Mouse (Mus musculus) Patski (cell line): ENCODE results near the gene Ppp1r12c. TPM values are rescaled to one million over a fixed set of nuclear protein-coding genes. Genes with fewer than 3 reads are reported as not detected.
A peak's percentile ranks its signal among the peaks of the same experiment; 100 is the strongest.

Source experiments
- ATAC-seq: fragments of 100-300 bp; one replicate; pipeline ENCODE4 v1.8.0; 2021
- CTCF ChIA-PET: fragments of 350-600 bp; sonication (Branson Sonifier 250); formaldehyde crosslinking; loops from one replicate; lab custom pipeline; 2022; ENCODE audit warnings: inconsistent platforms; lab: Charles Lee
- POLR2A ChIA-PET: fragments of 350-600 bp; sonication (Branson Sonifier 250); formaldehyde crosslinking; loops from one replicate; lab custom pipeline; 2022; ENCODE audit warnings: antibody characterized with exemption, inconsistent platforms; lab: Charles Lee
- DNase-seq: peaks from one replicate; pipeline ENCODE4 v3.0.0-alpha.2; 2011; ENCODE audit warnings: low read depth, low spot score
- H3K27me3 ChIP-seq: fragments of 371-371 bp; one replicate; pipeline ENCODE4 v1.5.1; 2021
- CTCF ChIP-seq: fragments of 100-300 bp; IDR thresholded peaks from one replicate; pipeline ENCODE4 v1.5.1; 2021
- in situ Hi-C: fragments of 300-500 bp; cut with MboI; formaldehyde crosslinking; loops from 3 replicates; pipeline ENCODE4 v1.11.1; 2018; ENCODE audit warnings: low pct_unique_long_range_greater_than_20kb, mixed read lengths
- polyA plus RNA-seq: library from polyadenylated mRNA; unstranded; gene quantifications from one replicate; pipeline ENCODE4 v1.2.3, GENCODE M21; 2021

Gene Ppp1r12c
- polyA plus RNA-seq, 1 experiment from 2014 or later, result 85.2 TPM

- in situ Hi-C loops, result no loop called here
- POLR2A ChIA-PET, result no interaction called here
These were observed 33.7 kb downstream of the Ppp1r12c start for GRCm38 (mm10) chr7:4467801-4468200.

DNA sequence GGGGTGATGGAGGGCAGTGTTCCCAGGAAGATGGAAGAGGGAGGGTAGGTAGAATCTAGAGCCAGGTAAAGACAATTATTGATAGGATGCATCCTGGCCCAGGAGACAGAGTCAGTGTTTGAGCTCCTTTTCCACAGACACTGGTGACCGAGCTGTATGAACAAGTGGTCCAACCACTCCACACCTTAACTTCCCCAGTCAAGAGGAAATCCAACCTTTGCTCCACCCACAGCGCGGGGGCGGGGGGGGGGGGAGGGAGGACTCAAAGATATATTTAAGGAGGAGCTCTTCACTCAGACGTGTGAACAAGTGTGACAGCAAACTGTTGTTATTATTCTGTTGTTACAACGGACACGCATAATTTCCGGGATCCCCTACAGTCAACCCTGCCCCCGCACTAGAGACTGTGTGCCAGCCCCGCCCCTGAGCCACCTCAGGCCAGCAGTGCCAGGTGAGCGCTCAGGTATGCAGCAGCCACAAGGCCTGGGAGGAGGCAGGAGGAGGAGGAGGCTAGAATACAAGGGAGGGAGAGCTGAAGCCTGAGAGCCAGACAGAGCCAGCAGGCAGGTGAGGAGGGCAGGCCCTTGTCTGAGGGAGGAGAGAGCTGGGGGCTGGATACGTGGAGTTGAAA, 37.2 kb downstream of the Ppp1r12c start:
- ChIA-PET POLR2A (no interaction called here), CTCF (interaction anchor here (1.1 to 1.5 kb wide), 3 partner anchors 13 to 49 kb away, joined by 3 read pairs; no protein-coding TSS in a partner anchor)
- DNase-seq (no peak), ATAC-seq (no peak)
- in situ Hi-C loops, result no loop called here
- no peak for TF ChIP-seq CTCF
- peaks cover 7% of the 10 kb centered on the region for H3K27me3 ChIP-seq

More at GRCm38 (mm10) chr7:4467801-4468200, 33.7 kb downstream of the Ppp1r12c start:
- H3K27me3 ChIP-seq, result peaks cover 23% of the 10 kb centered on the region
- no peak for ATAC-seq
- CTCF ChIA-PET, result interaction anchor here (1.1 to 2.3 kb wide), 2 partner anchors 8 to 11 kb away, joined by 3 to 4 read pairs; no protein-coding TSS in a partner anchor
- DNase-seq, result no peak
- TF ChIP-seq CTCF, result no peak

- in situ Hi-C loops, result no loop called here
- CTCF ChIA-PET, result no interaction called here
- no peaks in the 10 kb centered on the region for H3K27me3 ChIP-seq
- no peak for TF ChIP-seq CTCF
- no peak for ATAC-seq
- POLR2A ChIA-PET, result interaction anchor here (0.7 kb wide), 1 partner anchor 8 kb away, joined by 5 read pairs; no protein-coding TSS in a partner anchor
- no peak for DNase-seq
These were observed 40.7 kb downstream of the Ppp1r12c start, which contains the start of gene Eps8l1 for GRCm38 (mm10) chr7:4460576-4461434. TSS of gene Eps8l1 (plus strand) at chr7:4460674.

DNA sequence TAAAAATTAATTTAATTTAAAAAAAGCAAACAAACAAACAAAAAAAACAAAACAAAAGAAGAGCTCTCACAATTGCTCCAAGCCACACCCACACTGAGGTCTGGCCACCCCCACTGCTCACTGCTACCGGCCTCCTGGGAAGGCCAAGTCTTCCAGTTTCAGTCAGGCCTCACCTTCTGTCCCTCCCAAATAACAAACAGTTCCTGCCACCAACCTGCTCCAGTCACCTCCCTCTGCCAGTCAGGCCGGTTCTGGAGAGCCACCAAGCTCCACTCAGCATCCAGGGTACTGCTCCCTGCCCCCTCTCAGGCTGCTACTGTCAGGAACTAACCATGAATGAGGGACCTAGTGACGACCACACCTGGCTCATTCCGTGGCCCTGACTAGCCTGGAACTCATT, 48.8 kb downstream of the Ppp1r12c start:
- H3K27me3 ChIP-seq, result peaks cover 12% of the 10 kb centered on the region
- no peak for DNase-seq
- no peak for TF ChIP-seq CTCF
- POLR2A ChIA-PET, result interaction anchor here (1.0 kb wide), 1 partner anchor 9 kb away, joined by 5 read pairs; no protein-coding TSS in a partner anchor
- no peak for ATAC-seq
- in situ Hi-C loops, result no loop called here
- CTCF ChIA-PET, result interaction anchor here (1.0 kb wide), 1 partner anchor 19 kb away, joined by 3 read pairs; no protein-coding TSS in a partner anchor

GRCm38 (mm10) chr7:4449211-4449610, 52.3 kb downstream of the Ppp1r12c start:
- ATAC-seq (no peak), DNase-seq (no peak)
- in situ Hi-C loops, result loop anchor here (25.0 kb wide), 1 partner anchor 1162 kb away; the partner anchor contains the start of genes Myadm and Prkcg
- POLR2A ChIA-PET, result no interaction called here
- CTCF ChIA-PET, result interaction anchor here (1.0 kb wide), 1 partner anchor 318 kb away, joined by 3 read pairs; no protein-coding TSS in a partner anchor
- peaks cover 12% of the 10 kb centered on the region for H3K27me3 ChIP-seq
- no peak for TF ChIP-seq CTCF

GRCm38 (mm10) chr7:4448439-4448838, 53.0 kb downstream of the Ppp1r12c start:
- in situ Hi-C loops, result loop anchor here (25.0 kb wide), 1 partner anchor 1161 kb away; the partner anchor contains the start of genes Myadm and Prkcg
- no peak for ATAC-seq
- CTCF ChIA-PET, result no interaction called here
- POLR2A ChIA-PET, result no interaction called here
- H3K27me3 ChIP-seq, result peaks cover 12% of the 10 kb centered on the region
- TF ChIP-seq CTCF, result no peak
- no peak for DNase-seq

GRCm38 (mm10) chr7:4447138-4447537, 54.3 kb downstream of the Ppp1r12c start:
- H3K27me3 ChIP-seq, result peaks cover 3% of the 10 kb centered on the region
- ChIA-PET CTCF (no interaction called here), POLR2A (no interaction called here)
- DNase-seq (no peak), ATAC-seq (no peak)
- TF ChIP-seq CTCF, result no peak
- in situ Hi-C loops, result loop anchor here (25.0 kb wide), 1 partner anchor 1160 kb away; the partner anchor contains the start of genes Myadm and Prkcg

DNA sequence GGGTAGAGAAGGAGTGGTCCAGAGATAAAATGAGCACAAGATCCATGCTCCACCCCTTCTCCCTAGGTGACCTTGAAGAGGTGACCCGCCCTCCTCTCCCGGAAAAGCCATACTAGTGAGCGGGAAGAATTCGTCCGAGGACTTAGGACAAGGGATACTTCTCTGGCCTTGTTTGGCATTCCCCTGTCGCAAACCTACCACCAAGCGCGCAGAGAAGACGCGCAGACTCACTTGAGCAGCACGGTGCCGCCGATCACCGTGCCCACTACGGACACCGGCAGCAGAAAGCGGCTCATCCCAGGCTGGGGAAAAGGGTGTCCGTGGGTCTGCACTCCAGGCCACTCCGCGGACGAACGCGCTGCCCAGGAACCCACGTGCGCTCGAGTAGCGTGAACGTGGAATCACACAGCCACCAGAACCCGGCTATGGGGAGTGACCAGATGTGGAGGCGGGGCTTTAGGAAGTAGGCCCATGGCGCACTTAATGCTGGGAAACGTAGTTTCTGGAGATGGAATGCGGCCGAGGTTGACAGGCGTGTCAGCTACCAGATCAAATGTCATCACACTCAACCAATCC, 56.2 kb downstream of the Ppp1r12c start, which contains the start of gene Rdh13:
Gene Rdh13 (minus strand): TSS at position 434 of the 576 bp plus-strand sequence.
- no peak for TF ChIP-seq CTCF
- ChIA-PET POLR2A (no interaction called here), CTCF (interaction anchor here (1.2 kb wide), 1 partner anchor 18 kb away, joined by 3 read pairs; no protein-coding TSS in a partner anchor)
- no peaks in the 10 kb centered on the region for H3K27me3 ChIP-seq
- in situ Hi-C loops, result loop anchor here (25.0 kb wide), 1 partner anchor 1158 kb away; the partner anchor contains the start of genes Myadm and Prkcg
- peak; percentile 98 for ATAC-seq
- DNase-seq, result peak; percentile 58

DNA sequence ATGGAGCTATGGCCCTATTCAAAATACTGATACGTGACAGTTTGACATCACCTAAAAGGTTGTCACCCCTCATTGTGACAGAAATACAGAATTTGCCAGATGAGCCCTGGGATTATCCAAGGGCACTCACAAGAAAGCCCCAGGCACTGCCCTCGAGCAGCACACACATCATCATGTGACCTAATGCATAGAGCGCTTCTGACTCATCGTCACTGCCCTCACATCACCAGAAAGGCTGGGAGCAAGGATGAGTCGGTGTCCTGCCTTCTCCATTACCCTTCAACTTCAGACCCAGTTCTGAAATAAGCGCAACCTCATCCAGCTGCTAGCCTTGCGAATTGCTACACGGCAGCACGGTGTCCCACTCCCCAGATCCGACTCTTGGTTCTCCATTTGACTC, 60.9 kb downstream of the Ppp1r12c start:
- CTCF ChIA-PET, result interaction anchor here (1.8 to 3.0 kb wide), 3 partner anchors 9 to 13 kb away, joined by 7 to 17 read pairs (median 11); no protein-coding TSS in a partner anchor
- H3K27me3 ChIP-seq, result no peaks in the 10 kb centered on the region
- DNase-seq (no peak), ATAC-seq (peak; percentile 42)
- TF ChIP-seq CTCF, result no peak
- POLR2A ChIA-PET, result interaction anchor here (1.5 kb wide), 1 partner anchor 13 kb away, joined by 4 read pairs; no protein-coding TSS in a partner anchor
- in situ Hi-C loops, result loop anchor here (25.0 kb wide), 1 partner anchor 1153 kb away; the partner anchor contains the start of genes Myadm and Prkcg
